Mouse (Mus musculus) myocyte (in vitro differentiated cells): ENCODE measurements around the gene Fam167b.

Source experiments
- POLR2A ChIP-seq: IDR thresholded peaks from one replicate; pipeline ENCODE4 v1.6.1; 2011; ENCODE audit warnings: low read depth, mild to moderate bottlenecking, control low read depth, moderate library complexity; ENCODE audit not compliant: insufficient read length
- SRF ChIP-seq: IDR thresholded peaks from one replicate; pipeline ENCODE4 v1.6.1; 2011; ENCODE audit warnings: low read depth; ENCODE audit not compliant: control insufficient read depth, insufficient read length
- USF1 ChIP-seq: IDR thresholded peaks from one replicate; pipeline ENCODE4 v1.6.1; 2011; ENCODE audit warnings: low read depth, mild to moderate bottlenecking, control low read depth, moderate library complexity

DNA sequence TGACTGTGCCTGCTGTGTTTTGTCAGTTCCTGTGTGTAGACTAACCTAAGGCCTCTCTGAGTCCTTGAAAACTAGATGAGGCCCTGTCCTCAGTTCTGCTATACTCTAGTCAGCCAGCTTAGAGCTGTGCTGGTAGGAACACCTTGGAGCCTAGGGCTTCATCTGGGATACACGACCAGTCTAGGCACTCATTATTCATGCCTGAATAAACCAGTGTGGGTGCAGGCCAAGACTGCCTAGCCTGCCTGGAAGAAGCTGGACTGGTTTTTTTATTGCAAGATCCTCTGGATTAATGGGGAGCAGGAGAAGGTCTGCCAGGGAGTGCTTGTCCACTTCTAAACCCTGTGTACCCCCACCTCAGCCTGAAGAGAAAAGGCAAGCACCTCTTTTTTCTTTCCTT lies 8.6 kb upstream of the Fam167b start:
- TF ChIP-seq SRF (no peak), USF1 (no peak), POLR2A (no peak)
